Mouse (Mus musculus) layer of hippocampus, adult 9-11 months (tissue): ENCODE measurements around the gene Arl6.

Source experiments
- DNase-seq: peaks from one replicate; pipeline ENCODE4 v3.0.0; 2022

Arl6 gene

GRCm38 (mm10) chr16:59586276-59586675 lies 52.9 kb downstream of the Arl6 start:
- no peak for DNase-seq

- DNase-seq, result no peak
These were observed 53.4 kb downstream of the Arl6 start for GRCm38 (mm10) chr16:59585706-59586244.

GRCm38 (mm10) chr16:59583515-59583914 lies 55.7 kb downstream of the Arl6 start:
- DNase-seq, result no peak

GRCm38 (mm10) chr16:59579237-59579636 lies 60.0 kb downstream of the Arl6 start:
- DNase-seq, result no peak

GRCm38 (mm10) chr16:59573961-59574360 lies 65.2 kb downstream of the Arl6 start:
- DNase-seq, result no peak

GRCm38 (mm10) chr16:59572685-59573084 lies 66.5 kb downstream of the Arl6 start:
- no peak for DNase-seq

- no peak for DNase-seq
These were observed 68.4 kb downstream of the Arl6 start for GRCm38 (mm10) chr16:59570807-59571206.

GRCm38 (mm10) chr16:59569837-59570236 lies 69.4 kb downstream of the Arl6 start:
- no peak for DNase-seq

- DNase-seq, result no peak
These were observed 71.3 kb downstream of the Arl6 start for GRCm38 (mm10) chr16:59567721-59568381.

- DNase-seq, result no peak
These were observed 72.8 kb downstream of the Arl6 start for GRCm38 (mm10) chr16:59566437-59566836.

- no peak for DNase-seq
These were observed 73.6 kb downstream of the Arl6 start for GRCm38 (mm10) chr16:59565631-59566030.

GRCm38 (mm10) chr16:59564025-59564424 lies 75.2 kb downstream of the Arl6 start:
- no peak for DNase-seq
